Mouse (Mus musculus) thymus, postnatal 4 days (tissue): ENCODE results near the gene Chrm4.

Source experiments
- DNase-seq: peaks from one replicate; pipeline ENCODE4 v3.0.0; 2021

Gene Chrm4

GRCm38 (mm10) chr2:91922586-91923414 is 4.2 kb upstream of the Chrm4 start:
- peak; percentile 38 for DNase-seq

- peak; percentile 85 for DNase-seq
These were observed 3.4 kb upstream of the Chrm4 start for GRCm38 (mm10) chr2:91923415-91924337.

- DNase-seq: no peak
These were observed 2.3 kb upstream of the Chrm4 start for GRCm38 (mm10) chr2:91924726-91925125.

- DNase-seq: no peak
These were observed 1.6 kb upstream of the Chrm4 start for GRCm38 (mm10) chr2:91925442-91925841.

- peak; percentile 93 for DNase-seq
These were observed 931 bp downstream of the Chrm4 start for GRCm38 (mm10) chr2:91927826-91928533.

GRCm38 (mm10) chr2:91928534-91929350 is 1.7 kb downstream of the Chrm4 start:
- no peak for DNase-seq

- DNase-seq: no peak
These were observed 2.4 kb downstream of the Chrm4 start for GRCm38 (mm10) chr2:91929455-91929854.

GRCm38 (mm10) chr2:91929936-91930335 is 2.9 kb downstream of the Chrm4 start:
- DNase-seq: peak; percentile 65

GRCm38 (mm10) chr2:91930761-91931291 is 3.8 kb downstream of the Chrm4 start:
- DNase-seq: peak; percentile 20

GRCm38 (mm10) chr2:91931328-91932159 is 4.5 kb downstream of the Chrm4 start:
- DNase-seq: peak; percentile 51

GRCm38 (mm10) chr2:91932160-91932711 is 5.2 kb downstream of the Chrm4 start, which contains the start of gene Mdk:
Gene Mdk (minus strand): TSS chr2:91932297.
- DNase-seq: peak; percentile 40

- no peak for DNase-seq
These were observed 5.8 kb downstream of the Chrm4 start for GRCm38 (mm10) chr2:91932737-91933350.

- no peak for DNase-seq
These were observed 6.4 kb downstream of the Chrm4 start for GRCm38 (mm10) chr2:91933471-91933870.

- DNase-seq: no peak
These were observed 7.0 kb downstream of the Chrm4 start for GRCm38 (mm10) chr2:91934016-91934415.

- DNase-seq: no peak
These were observed 7.9 kb downstream of the Chrm4 start for GRCm38 (mm10) chr2:91934826-91935525.

- no peak for DNase-seq
These were observed 9.1 kb downstream of the Chrm4 start for GRCm38 (mm10) chr2:91936154-91936553.

- no peak for DNase-seq
These were observed 12.4 kb downstream of the Chrm4 start for GRCm38 (mm10) chr2:91939303-91939935.

GRCm38 (mm10) chr2:91942356-91942755 is 15.3 kb downstream of the Chrm4 start:
- no peak for DNase-seq
